Mouse (Mus musculus): Measurements from ENCODE around the gene Tro.

The Tro gene

DNA sequence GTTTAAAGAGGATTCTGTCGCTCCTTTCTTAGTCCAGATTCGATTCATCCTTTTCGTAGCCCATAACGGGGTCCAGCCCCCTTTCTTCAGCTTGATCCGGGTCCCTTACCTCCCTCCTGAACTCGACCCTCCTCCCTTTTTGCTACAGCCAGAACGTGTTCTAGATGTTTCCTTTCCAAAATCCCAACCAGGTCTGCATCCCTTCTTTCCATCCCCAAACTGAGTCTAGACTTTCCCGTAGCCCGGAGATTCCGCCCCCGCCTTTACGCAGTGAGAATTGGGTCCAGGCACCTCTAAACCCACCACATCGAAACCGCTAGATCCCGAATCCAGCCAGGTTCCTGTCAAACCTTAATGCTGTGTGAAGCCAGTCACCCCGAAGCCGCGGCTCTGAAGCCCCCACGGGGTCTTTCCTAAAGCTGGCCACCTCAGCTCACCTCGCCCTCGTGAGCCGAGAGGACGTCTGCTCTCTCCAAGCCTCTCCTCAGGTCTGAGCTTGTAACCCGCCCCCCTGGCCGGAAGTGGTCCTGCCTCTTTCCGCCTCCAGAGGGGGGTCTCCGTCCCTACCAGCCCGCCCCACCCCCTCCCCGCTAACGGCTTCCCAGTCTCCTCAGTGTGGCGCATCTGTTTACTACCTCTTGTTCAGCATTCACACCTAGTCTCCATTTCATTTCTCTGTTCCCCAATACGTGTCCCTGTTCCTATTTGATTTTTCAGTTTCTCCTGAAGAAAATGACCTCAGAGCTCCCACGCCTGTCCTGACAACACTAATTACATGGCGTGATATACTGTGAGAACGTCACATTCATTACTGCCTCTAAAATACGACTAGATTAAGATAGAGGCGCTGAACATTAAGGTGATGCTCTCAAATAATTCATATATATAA, at the start of gene Tro:
Tro (minus strand) TSS at position 676 of the 889 bp plus-strand sequence.
- peak; percentile 82 for DNase-seq (ENCODE audit: low read depth, low spot score)

DNA sequence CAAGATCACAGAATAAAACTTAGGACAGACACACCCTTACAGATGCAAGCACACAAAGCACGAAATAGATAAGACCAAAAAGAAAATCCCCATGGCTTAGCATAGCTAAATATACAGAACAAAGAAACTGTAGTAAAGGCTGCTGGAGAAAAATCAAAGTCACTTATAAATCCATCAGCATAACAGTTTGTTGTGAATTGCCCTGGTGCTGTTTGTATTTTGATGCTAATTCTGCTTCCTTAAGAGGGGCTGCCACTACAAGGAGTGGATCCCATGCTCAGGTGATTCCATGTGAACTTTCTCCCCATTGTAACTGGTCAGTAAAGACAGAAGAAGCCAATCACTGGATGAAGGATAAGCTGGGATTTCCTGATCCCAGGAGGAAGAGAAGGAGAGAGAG, 20.1 kb upstream of the Tro start:
- DNase-seq (ENCODE audit: low read depth, low spot score) = no peak

DNA sequence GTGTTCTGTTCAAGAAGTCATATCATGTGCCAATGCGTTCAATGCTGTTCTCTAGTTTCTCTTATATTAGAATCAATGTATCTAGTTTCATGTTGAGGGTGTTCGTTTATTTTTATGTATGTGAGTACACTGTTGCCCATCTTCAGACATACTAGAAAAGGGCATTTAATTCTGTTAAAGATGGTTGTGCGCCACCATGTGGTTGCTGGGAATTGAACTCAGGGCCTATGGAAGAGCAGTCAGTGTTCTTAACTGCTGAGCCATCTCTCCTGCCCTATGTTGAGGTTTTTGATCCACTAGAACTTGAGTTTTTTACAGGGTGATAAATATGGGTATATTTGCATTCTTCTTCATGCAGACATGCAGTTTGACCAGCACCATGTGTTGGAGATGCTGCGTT, 5.4 kb upstream of the Tro start:
- peak; percentile 24 for DNase-seq (ENCODE audit: low read depth, low spot score)

DNA sequence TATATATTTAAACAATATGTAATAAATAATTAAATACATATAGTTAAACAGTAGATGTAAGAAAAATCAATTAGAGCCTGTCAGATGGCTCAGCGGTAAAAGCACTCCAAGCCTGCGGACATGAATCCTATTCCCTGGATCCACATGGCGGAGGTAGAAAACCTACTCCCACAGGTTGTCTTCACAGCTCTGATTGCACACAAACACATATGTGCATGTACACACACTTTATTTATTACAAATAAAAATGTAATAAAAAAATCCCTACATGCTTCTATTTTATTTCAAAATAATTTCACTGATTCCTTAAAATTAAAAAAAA, 375 bp upstream of the Tro start:
- peak; percentile 33 for DNase-seq (ENCODE audit: low read depth, low spot score)

DNA sequence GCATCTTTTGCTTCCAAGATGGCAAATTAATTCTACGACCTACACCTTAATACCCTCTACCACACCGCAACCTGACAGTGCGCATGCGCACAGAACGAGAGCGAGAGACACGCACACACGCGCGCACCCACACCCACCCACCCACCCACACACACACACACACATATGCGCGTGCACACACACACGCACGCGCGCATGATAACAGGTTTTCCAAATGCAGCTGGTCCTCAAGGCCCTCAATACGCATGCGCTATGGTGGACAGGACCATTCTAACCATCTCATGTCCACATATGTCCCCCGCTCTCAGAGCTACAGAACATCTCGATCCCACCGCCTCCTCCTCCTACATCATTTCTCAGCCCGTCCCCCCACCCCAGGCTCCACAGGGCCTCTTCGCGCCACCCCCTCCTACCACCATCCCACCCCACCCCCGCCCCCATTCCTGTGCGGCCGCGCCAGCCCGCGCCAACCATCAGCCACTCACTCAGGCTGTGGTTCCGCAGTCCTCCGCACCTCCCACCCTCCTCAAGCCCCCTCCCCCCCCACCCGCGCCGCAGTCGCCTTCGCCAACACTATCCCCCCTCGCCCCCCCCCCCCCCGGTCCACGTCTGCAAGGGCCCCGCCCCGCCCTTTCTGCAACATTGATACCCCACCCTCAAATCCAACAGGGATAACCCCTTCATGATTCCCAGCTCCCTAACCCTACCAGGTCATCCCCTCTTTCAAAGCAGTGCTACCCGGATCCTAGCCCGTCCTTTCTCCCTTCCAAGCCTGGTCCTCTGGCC, 1.1 kb downstream of the Tro start:
- peak; percentile 87 for DNase-seq (ENCODE audit: low read depth, low spot score)

DNA sequence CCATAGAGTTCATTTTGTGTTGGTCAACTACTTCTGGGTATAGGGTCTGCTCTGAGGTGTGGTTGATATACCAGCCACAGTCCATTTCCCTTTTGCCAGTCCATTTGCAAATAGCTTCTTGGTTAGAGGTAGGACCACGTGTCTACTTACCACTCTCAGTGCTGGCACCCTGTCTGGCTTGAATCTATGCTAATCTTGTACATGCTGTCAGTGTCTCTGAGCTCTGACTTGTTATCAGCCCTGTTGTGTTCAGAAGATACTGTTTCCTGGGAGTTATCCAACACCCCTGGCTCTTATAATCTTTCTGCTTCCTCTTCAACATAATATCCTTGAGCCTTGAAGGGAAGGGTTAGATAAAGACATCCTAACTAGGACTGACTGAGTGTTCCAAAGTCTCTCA, 21.0 kb downstream of the Tro start:
- DNase-seq (ENCODE audit: low read depth, low spot score) = no peak

DNA sequence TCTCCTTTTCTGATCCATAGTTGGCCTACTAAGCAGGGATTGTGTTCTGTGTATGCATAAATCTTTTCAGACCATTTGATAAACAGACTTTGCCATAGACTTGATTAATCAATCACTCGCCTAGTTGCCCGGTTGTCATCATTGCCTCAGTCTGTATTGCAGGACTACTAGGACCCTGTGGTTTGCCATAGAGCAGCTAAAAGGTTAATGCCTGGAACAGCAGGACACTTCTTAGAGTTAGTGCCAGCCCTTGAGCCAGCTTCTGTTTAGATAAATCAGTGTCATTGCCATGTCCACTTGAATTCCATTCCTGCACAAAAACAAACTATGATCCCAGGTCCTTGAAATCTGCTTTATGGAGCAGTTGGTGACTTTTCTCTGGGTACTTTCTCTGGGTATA, 58.5 kb downstream of the Tro start:
- DNase-seq (ENCODE audit: low read depth, low spot score) = no peak

Data from brain, adult 2 months (tissue).